Mouse (Mus musculus) E14TG2a.4 (cell line): ENCODE measurements around the gene Gm884.

ENCODE experiments used
- CTCF ChIP-seq: conservative IDR thresholded peaks from 2 replicates; pipeline ENCODE4 v1.5.1; 2014; ENCODE audit warnings: low read length
- NANOG ChIP-seq: IDR thresholded peaks from 2 replicates; pipeline ENCODE4 v1.6.1; 2014; ENCODE audit warnings: borderline replicate concordance, low read length, mixed read lengths
- POU5F1 ChIP-seq: IDR thresholded peaks from 2 replicates; pipeline ENCODE4 v1.6.1; 2014; ENCODE audit warnings: low read length, borderline replicate concordance

DNA sequence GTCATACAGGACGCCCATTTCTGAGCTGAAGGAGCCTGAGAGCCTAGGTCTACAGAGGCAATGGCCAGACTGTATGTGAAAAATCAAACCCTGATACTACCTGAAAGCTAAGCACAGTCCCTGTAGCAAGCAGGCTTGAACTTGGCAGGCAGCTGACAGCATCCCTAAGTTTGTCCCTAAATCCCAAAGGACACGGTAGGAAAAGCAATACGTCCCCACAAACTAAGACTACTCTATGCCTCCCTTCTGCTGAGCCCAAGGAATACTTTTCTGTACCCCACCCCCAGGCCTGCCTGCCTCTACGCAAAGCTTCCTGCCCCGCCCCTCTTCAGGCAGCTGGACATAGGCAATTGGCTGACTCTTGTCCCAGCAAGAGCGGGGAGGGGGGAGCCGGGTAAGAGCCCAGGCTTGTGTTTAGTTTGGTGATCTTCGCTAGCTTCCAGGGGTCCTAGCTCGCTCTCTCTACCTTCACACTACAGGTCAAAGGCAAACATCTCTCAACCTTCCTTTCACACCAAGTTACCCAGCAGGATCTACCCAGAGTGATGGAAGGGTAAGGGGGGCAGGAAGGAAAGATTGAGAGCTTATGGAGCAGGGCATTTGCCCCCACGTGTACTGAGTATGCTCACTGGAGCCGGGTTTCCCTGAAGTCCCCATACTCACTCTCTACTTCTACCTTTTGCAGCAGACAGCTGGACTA is 27.1 kb upstream of the Gm884 start:
- TF ChIP-seq CTCF (no peak), POU5F1 (no peak), NANOG (no peak)
